Comparison of ENCODE assay signal across 8 mouse cellular contexts in the genomic region with DNA sequence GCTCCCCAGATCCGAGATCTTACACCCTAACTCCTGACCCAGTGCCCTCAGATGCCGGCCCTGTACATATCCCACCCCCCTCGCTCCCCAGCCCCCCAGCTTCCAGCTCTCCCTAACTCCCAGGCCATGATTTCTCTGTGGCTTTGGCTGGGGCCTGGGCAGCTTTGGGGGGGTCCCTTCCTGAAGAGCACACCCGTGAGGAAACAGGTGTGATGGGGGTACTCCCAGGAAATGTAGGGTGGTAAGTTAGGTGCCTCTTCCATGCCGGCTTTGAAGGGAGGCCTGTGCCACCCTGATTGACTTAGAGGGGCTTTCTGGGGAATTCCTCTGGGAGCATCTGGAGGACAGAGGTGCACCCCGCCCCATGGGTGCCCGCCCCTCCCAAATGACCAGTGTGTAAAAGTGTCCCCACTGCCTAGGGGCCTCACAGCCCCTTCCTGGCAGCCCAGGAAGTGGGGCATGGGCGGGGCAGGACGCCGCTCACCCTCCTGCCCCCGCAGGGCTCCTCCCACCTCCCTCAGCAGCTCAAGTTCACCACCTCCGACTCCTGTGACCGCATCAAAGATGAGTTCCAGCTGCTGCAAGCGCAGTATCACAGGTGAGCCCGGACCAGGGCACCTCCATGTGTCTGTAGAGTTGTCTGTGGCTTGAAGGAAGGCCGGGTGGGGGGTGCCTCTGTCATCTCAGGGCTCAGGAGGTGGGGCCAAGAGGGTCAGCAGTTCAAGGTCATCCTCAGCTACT. TPM values are rescaled to one million over a fixed set of nuclear protein-coding genes. Genes with fewer than 3 reads are reported as not detected.
DNase-seq lines count a peak whose midpoint lies in the region; ATAC-seq and TF ChIP-seq lines count a peak whose summit lies in the region.

No protein-coding gene starts in this region.

- peak overlapping the region; percentile 91 for H3K4me2 ChIP-seq in hindbrain, embryonic 12.5 days (replicated peaks)
- H3K4me2 ChIP-seq in midbrain, postnatal 0 days (ENCODE audit: low read depth, low read length, poor library complexity, severe bottlenecking): peak overlapping the region; percentile 95

- peak overlapping the region; percentile 92 for H3K9ac ChIP-seq in hindbrain, embryonic 12.5 days
- peak overlapping the region; percentile 94 for H3K9ac ChIP-seq in midbrain, postnatal 0 days (replicated peaks; ENCODE audit: low read length, poor library complexity, severe bottlenecking)

- peaks cover 4% of the 10 kb centered on the region; the same call in 1 of the 2 replicates for H3K4me1 ChIP-seq in cortical plate, adult 2 months (ENCODE audit: control insufficient read depth, insufficient read depth, low read length)
- H3K4me1 ChIP-seq in hindbrain, embryonic 12.5 days: peaks cover 49% of the 10 kb centered on the region
- peaks cover 6% of the 10 kb centered on the region; the same call in 1 of the 2 replicates for H3K4me1 ChIP-seq in midbrain, postnatal 0 days (ENCODE audit: insufficient read depth, low read length)

- H3K9me3 ChIP-seq in hindbrain, embryonic 12.5 days (replicated peaks): no peaks in the 10 kb centered on the region
- no peaks in the 10 kb centered on the region for H3K9me3 ChIP-seq in midbrain, postnatal 0 days (ENCODE audit: low read length)

- ATAC-seq in hindbrain, embryonic 12.5 days (ENCODE audit: low FRiP score): no peak
- ATAC-seq in midbrain, postnatal 0 days (ENCODE audit: low FRiP score): peak; percentile 3; the same call in 1 of the 2 replicates

- peaks cover 26% of the 10 kb centered on the region for H3K36me3 ChIP-seq in hindbrain, embryonic 12.5 days
- peaks cover 16% of the 10 kb centered on the region for H3K36me3 ChIP-seq in midbrain, postnatal 0 days (ENCODE audit: insufficient read depth, low read length)

- no peak overlapping the region for H3K27ac ChIP-seq in cortical plate, adult 2 months (ENCODE audit: insufficient read depth, low read length)
- H3K27ac ChIP-seq in hindbrain, embryonic 12.5 days: no peak overlapping the region; the same call in 1 of the 2 replicates
- H3K27ac ChIP-seq in midbrain, postnatal 0 days (ENCODE audit: low read depth, low read length): peak overlapping the region; percentile 83; the same call in 1 of the 2 replicates

- WGBS in hindbrain, embryonic 12.5 days: 22% methylated on average over 13 of the region's 16 CpGs
- WGBS in midbrain, postnatal 0 days: 35% methylated on average over 16 of the region's 16 CpGs

- TF ChIP-seq POLR2A in cortical plate, adult 2 months (IDR thresholded peaks at IDR 0.05; ENCODE audit: extremely low read depth, insufficient read depth, low read length): no peak

- peak overlapping the region; percentile 100 for H3K4me3 ChIP-seq in cortical plate, adult 2 months (ENCODE audit: insufficient read depth, low read length)
- peak overlapping the region; percentile 65 for H3K4me3 ChIP-seq in hindbrain, embryonic 12.5 days
- H3K4me3 ChIP-seq in midbrain, postnatal 0 days (ENCODE audit: low read depth, low read length): peak overlapping the region; percentile 75

- H3K27me3 ChIP-seq in hindbrain, embryonic 12.5 days: peaks cover 23% of the 10 kb centered on the region
- H3K27me3 ChIP-seq in midbrain, postnatal 0 days (ENCODE audit: insufficient read depth, low read length): no peaks in the 10 kb centered on the region

- DNase-seq in cerebellum, adult 9-11 months: peak; percentile 77
- no peak for DNase-seq in cerebellum, adult 11 months
- peak; percentile 64 for DNase-seq in liver
- no peak for DNase-seq in midbrain, postnatal 0 days (ENCODE audit: low spot score)
- peak; percentile 95 for DNase-seq in thymus, postnatal 14 days
- no peak for DNase-seq in layer of hippocampus, adult 18-20 months (ENCODE audit: low spot score in 2 of 2)

- no peak for TF ChIP-seq CTCF in cortical plate, adult 2 months (IDR thresholded peaks at IDR 0.05; ENCODE audit: extremely low read depth, insufficient read depth, low read length)
- no peak for TF ChIP-seq CTCF in midbrain, postnatal 0 days (IDR thresholded peaks at IDR 0.05)

RNA-seq across cellular contexts. Expression of gene Aes, which starts 1.6 kb away (rescaled TPM):
- polyA plus RNA-seq in cortical plate, adult 2 months (2012; rRNA removed): 897 and 916 TPM in 2 replicates
- polyA plus RNA-seq in hindbrain, embryonic 12.5 days (2016; fragmentation: Nextera tagmentation; extraction: Ambion mirVana): 476 and 504 TPM in 2 replicates
- 539 and 662 TPM in 2 replicates for total RNA-seq in midbrain, postnatal 0 days (2014; rRNA removed)
- 805 and 854 TPM in 2 replicates for polyA plus RNA-seq in midbrain, postnatal 0 days (2015; fragmentation: Nextera tagmentation; extraction: Ambion mirVana)
- 100 to 1,000 TPM; 765 to 778 TPM for total RNA-seq in layer of hippocampus, adult 18-20 months (2021)

RNA-seq across cellular contexts. Expression of gene Tle2, which starts 13.5 kb away (rescaled TPM):
- polyA plus RNA-seq in cortical plate, adult 2 months (2012; rRNA removed): 97.8 and 112 TPM in 2 replicates
- polyA plus RNA-seq in hindbrain, embryonic 12.5 days (2016; fragmentation: Nextera tagmentation; extraction: Ambion mirVana): 30.6 and 32.1 TPM in 2 replicates
- 31.2 and 35.6 TPM in 2 replicates for total RNA-seq in midbrain, postnatal 0 days (2014; rRNA removed)
- polyA plus RNA-seq in midbrain, postnatal 0 days (2015; fragmentation: Nextera tagmentation; extraction: Ambion mirVana): 56.8 and 57.3 TPM in 2 replicates
- 10 to 100 TPM; 31.6 to 31.8 TPM for total RNA-seq in layer of hippocampus, adult 18-20 months (2021)

RNA-seq across cellular contexts. Expression of gene Gna11, which starts 15.9 kb away (rescaled TPM):
- polyA plus RNA-seq in cortical plate, adult 2 months (2012; rRNA removed): 147 and 154 TPM in 2 replicates
- polyA plus RNA-seq in hindbrain, embryonic 12.5 days (2016; fragmentation: Nextera tagmentation; extraction: Ambion mirVana): 75.2 and 76.3 TPM in 2 replicates
- total RNA-seq in midbrain, postnatal 0 days (2014; rRNA removed): 108 and 130 TPM in 2 replicates
- 107 and 108 TPM in 2 replicates for polyA plus RNA-seq in midbrain, postnatal 0 days (2015; fragmentation: Nextera tagmentation; extraction: Ambion mirVana)
- total RNA-seq in layer of hippocampus, adult 18-20 months (2021): 100 to 1,000 TPM; 124 to 126 TPM

RNA-seq across cellular contexts. Expression of gene Gna15, which starts 36.9 kb away (rescaled TPM):
- polyA plus RNA-seq in cortical plate, adult 2 months (2012; rRNA removed): 3.4 and 3.9 TPM in 2 replicates
- 0.75 and 0.82 TPM in 2 replicates for polyA plus RNA-seq in hindbrain, embryonic 12.5 days (2016; fragmentation: Nextera tagmentation; extraction: Ambion mirVana)
- total RNA-seq in midbrain, postnatal 0 days (2014; rRNA removed): 0.94 and 2.1 TPM in 2 replicates
- polyA plus RNA-seq in midbrain, postnatal 0 days (2015; fragmentation: Nextera tagmentation; extraction: Ambion mirVana): 1.1 and 1.2 TPM in 2 replicates
- 1 to 10 TPM; 3.9 to 4.4 TPM for total RNA-seq in layer of hippocampus, adult 18-20 months (2021)

RNA-seq across cellular contexts. Expression of gene Tle6, which starts 40.0 kb away (rescaled TPM):
- polyA plus RNA-seq in cortical plate, adult 2 months (2012; rRNA removed): 21.2 and 25.3 TPM in 2 replicates
- 8.2 and 8.3 TPM in 2 replicates for polyA plus RNA-seq in hindbrain, embryonic 12.5 days (2016; fragmentation: Nextera tagmentation; extraction: Ambion mirVana)
- 8.4 and 13.3 TPM in 2 replicates for total RNA-seq in midbrain, postnatal 0 days (2014; rRNA removed)
- 4.7 and 7.5 TPM in 2 replicates for polyA plus RNA-seq in midbrain, postnatal 0 days (2015; fragmentation: Nextera tagmentation; extraction: Ambion mirVana)
- total RNA-seq in layer of hippocampus, adult 18-20 months (2021): 1 to 10 TPM; 2.6 to 4.1 TPM

Comparison
In these comparisons a context has a peak if more than half of its experiments do, and no peak if none do; other contexts are left out.
1. DNase-seq: peak in cerebellum, adult 9-11 months (single experiment), liver (single experiment) and thymus, postnatal 14 days (single experiment); none in cerebellum, adult 11 months (single experiment), midbrain, postnatal 0 days (single experiment) and layer of hippocampus, adult 18-20 months (0 of 2).
2. Peak in every context shown above with its lines, with median percentiles within 50 percentile points of each other: H3K4me3 ChIP-seq.